Mouse (Mus musculus) granulocyte monocyte progenitor cell, adult 5-6 weeks (primary cell): ENCODE measurements around the gene Aldh4a1. TPM values are rescaled to one million over a fixed set of nuclear protein-coding genes. Genes with fewer than 3 reads are reported as not detected.

Experiments used
- ATAC-seq: replicated peaks from 2 replicates; pipeline ENCODE4 v1.8.0; 2016; ENCODE audit warnings: mild to moderate bottlenecking, moderate TSS enrichment, inconsistent platforms; ENCODE audit not compliant: poor library complexity, severe bottlenecking
- total RNA-seq, 2 experiments: library from RNA; stranded (forward) in 1 of 2; stranded (reverse) in 1 of 2; fragments of 200-712, 200-1000 nt in 1 of 2; fragments of >200 nt in 1 of 2; fragmentation: Nextera tagmentation in 1 of 2; gene quantifications; 2 replicates each; pipeline ENCODE4 v1.2.3; 2014 to 2017

Aldh4a1 gene
- total RNA-seq, 2 experiments from 2014 or later = 20.1 to 30.9 TPM

DNA sequence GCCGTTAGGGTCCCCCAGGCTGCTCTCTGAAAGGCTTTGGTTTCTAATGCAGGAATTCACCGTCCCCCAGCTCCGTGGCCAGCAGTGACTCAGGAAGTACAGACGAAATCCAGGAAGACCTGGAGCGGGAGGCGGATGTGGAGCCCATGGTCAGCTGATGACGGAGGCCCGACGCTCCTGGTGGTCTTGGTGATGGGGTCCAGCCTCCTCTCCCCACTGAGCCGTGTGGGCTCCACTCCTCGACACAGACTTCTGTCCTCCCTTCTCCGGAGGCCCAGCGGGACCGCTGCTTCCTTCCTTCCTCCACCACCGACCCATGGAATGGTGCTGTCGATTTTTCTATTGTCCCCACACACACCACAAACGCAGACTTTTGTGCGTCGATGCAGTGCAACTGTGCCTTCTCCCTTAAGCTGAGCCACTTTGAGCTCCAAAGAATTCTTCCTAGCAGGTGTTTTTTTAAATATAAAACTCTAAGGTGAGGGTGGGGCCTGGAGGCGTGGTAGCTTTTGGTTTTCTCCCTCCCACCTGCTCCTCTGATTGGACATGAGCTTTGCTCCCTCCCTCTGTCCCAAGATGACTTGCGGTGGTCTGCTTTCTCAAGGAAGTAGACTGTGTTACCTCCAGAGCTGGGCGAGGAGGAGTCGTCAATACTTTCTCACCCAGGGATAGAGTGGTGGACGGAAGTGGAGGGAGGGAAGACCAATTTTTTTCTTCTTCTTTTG is 6.2 kb upstream of the Aldh4a1 start:
- ATAC-seq = peak; percentile 95

- ATAC-seq = no peak
These were observed 5.7 kb upstream of the Aldh4a1 start for GRCm38 (mm10) chr4:139617001-139617364.

GRCm38 (mm10) chr4:139619765-139620164 is 2.9 kb upstream of the Aldh4a1 start:
- ATAC-seq = no peak

- no peak for ATAC-seq
These were observed 909 bp downstream of the Aldh4a1 start for GRCm38 (mm10) chr4:139623434-139624115.

DNA sequence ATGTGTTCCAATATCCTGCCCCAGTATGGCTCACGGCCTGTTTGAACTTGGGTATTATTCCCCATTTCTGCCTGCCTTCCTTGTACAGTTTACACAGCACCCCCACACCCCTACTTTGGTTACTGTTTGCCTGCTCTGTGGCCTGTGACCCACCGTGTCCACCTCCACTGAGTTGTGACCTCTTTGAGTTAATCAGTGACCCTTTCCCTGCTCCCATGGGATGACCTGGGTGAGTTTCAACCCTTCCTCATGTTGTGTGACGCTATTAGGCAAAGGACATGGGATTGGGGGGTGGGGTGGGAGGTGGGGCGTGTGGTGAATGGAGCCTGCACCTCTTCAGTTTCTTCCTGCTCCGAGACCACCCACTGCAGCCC is 1.4 kb downstream of the Aldh4a1 start:
- no peak for ATAC-seq

DNA sequence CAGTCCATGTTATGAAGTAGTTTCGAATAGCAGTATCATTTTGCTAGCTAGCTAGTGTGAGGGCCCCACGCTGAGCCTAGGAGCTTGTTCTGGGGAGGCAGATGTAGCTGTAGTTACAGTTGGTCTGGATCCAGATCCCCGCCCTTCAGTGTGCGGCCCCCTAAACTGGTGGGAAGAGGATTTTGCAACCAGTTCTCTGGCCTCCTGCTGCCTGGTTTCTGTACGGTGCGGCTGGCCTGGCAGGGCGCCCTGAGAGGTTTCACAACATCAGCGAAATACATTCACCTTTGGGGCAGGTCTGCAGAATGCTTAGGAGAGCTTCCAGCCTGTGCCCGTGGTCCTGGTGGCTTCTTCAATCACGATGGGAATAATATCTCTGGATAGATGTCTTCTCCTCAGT is 2.0 kb downstream of the Aldh4a1 start:
- peak; percentile 60 for ATAC-seq

- no peak for ATAC-seq
These were observed 4.7 kb downstream of the Aldh4a1 start for GRCm38 (mm10) chr4:139627361-139627760.

- peak; percentile 22; the same call in 1 of the 2 replicates for ATAC-seq
These were observed 7.5 kb downstream of the Aldh4a1 start for GRCm38 (mm10) chr4:139630171-139630570.

GRCm38 (mm10) chr4:139631141-139631540 is 8.5 kb downstream of the Aldh4a1 start:
- no peak for ATAC-seq

DNA sequence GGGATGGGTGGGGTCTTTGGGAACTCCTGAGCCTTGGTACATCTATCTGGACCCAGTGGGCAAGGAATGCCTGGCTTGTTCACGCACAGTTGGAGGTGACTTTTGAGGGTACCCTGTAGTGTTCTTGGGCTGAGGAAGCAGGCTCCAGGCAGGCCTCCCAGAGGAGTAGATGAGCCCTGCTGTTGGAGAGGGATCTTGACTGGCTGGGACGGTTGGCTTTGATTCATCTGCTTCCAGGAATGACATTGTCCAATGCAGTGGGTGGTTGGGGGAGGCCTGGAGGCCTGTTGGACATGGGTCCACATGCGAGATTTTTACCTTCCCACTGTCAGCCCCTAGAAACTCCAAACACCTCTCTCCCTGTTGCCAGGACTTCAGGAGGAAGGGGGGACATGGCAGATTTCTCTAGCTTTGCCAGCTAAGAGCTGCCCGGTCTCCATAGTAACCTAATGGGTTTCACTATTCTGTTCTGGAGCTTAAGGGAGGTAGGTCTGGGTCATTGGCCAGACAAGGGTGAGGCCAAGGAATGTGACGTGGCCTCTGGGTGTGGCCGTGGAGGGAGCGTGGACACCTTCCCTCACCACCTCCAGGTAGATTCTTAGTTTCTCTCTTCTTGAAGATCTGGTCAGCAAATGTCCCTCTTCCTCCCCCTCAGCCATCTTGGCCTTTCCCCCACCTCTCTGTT is 9.0 kb downstream of the Aldh4a1 start:
- ATAC-seq = no peak

GRCm38 (mm10) chr4:139632254-139632580 is 9.6 kb downstream of the Aldh4a1 start:
- ATAC-seq = no peak

DNA sequence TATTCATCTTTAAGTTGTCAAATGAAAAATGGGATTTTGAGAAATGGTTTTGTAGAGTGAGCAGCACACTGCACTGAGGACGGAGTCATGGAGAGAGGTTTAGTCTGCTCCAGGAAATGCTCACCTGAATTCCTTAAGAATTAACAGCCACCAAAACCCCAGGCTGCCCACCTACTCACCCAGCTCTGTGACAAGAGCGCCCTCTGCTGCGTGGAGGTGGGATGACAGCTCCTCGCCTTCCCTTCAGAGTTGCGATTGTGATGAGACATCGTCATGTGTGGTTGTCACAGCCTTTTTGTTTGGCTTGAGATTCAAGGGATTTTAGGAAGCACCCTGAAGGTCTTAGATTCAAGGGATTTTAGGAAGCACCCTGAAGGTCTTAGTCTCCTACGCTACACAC is 13.7 kb downstream of the Aldh4a1 start:
- ATAC-seq = peak; percentile 53

- ATAC-seq = no peak
These were observed 15.2 kb downstream of the Aldh4a1 start for GRCm38 (mm10) chr4:139637847-139638246.

- ATAC-seq = no peak
These were observed 15.7 kb downstream of the Aldh4a1 start for GRCm38 (mm10) chr4:139638356-139638755.

- no peak for ATAC-seq
These were observed 17.1 kb downstream of the Aldh4a1 start for GRCm38 (mm10) chr4:139639801-139640200.

DNA sequence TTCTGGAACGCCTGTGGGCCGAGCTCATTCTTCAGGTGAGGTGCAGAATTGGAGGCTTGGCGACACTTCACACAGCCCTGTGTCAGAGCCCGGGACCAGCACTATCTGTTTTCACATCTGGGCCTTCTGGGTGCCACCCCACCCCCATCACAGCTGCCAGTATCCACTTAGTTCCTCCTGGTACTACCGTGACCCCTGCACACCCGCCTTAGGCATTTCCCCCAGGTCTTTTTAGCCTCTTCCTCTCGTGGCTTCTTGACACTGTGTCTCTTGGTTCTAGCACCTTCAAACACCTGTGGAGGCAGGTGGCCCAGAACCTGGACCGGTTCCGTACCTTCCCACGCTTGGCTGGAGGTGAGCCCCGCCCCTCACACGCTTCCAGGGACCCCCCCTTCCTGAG is 17.7 kb downstream of the Aldh4a1 start:
- ATAC-seq = peak; percentile 16; the same call in 1 of the 2 replicates

DNA sequence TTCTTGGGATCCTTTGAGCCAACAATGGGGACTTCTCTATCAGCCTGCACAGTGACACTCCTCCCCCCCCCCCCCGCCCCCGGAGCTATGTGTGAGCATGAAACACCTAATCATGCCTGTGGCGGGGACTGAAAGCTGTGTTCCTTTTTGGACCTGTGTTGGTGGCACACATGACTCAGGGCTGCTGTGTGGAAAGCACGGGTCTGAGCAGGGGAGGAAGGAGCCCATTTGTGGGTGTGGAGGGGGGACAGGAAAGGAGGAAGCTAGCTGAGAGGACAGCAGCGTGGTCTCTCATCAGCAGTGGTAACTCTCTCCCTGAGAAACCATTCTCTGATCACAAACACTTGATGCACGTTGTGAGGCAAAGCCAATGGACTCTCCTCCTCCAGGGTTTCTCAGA is 18.1 kb downstream of the Aldh4a1 start:
- ATAC-seq = peak; percentile 82

GRCm38 (mm10) chr4:139641829-139642425 is 19.3 kb downstream of the Aldh4a1 start:
- ATAC-seq = no peak

- peak; percentile 59 for ATAC-seq
These were observed 21.3 kb downstream of the Aldh4a1 start for GRCm38 (mm10) chr4:139643972-139644371.

DNA sequence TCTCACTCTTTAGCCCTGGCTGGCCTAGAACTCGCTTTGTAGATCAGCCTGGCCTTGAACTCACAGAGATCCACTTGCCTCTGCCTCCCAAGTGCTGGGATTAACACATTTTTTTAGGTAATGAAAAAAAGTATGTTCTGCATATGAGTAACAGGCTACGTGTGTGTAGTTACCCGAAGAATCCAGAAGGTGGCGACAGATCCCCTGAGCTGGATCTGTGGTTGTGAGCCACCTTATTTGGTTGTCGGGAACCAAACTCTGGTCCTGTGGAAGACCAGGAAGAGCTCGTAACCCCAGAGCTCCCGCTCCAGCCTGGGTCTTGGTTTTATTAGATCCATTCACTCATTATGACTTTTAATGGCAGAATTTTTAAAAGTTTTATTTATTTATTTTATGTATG is 24.2 kb downstream of the Aldh4a1 start:
- ATAC-seq = no peak

GRCm38 (mm10) chr4:139650086-139650743 is 27.5 kb downstream of the Aldh4a1 start:
- ATAC-seq = no peak
